Mouse (Mus musculus) liver, adult 2 months (tissue): ENCODE measurements around the gene Sds. TPM values are rescaled to one million over a fixed set of nuclear protein-coding genes. Genes with fewer than 3 reads are reported as not detected.

Experiments used
- DNase-seq: peaks from one replicate; pipeline ENCODE4 v3.0.0-alpha.2; 2011; ENCODE audit warnings: low read depth, low spot score; ENCODE audit errors: extremely low read depth
- H3K27ac ChIP-seq: fragments of 200-500 bp; replicated peaks from 2 replicates; pipeline ENCODE4 v1.5.1; 2012; ENCODE audit warnings: low read depth, mild to moderate bottlenecking, control low read depth, inconsistent platforms, low read length; ENCODE audit not compliant: insufficient read depth
- H3K27me3 ChIP-seq: fragments of 200-500 bp; 2 replicates; pipeline ENCODE4 v1.6.1; 2012; ENCODE audit warnings: mild to moderate bottlenecking, moderate library complexity, low read length, inconsistent platforms; ENCODE audit not compliant: control insufficient read depth, insufficient read depth
- H3K36me3 ChIP-seq: fragments of 200-500 bp; 2 replicates; pipeline ENCODE4 v1.6.1; 2012; ENCODE audit warnings: low read length, inconsistent platforms; ENCODE audit not compliant: control insufficient read depth, insufficient read depth
- H3K4me1 ChIP-seq: fragments of 200-500 bp; 2 replicates; pipeline ENCODE4 v1.6.1; 2011; ENCODE audit warnings: low read length; ENCODE audit not compliant: control insufficient read depth, insufficient read depth
- H3K4me3 ChIP-seq: fragments of 200-500 bp; 2 replicates; pipeline ENCODE4 v1.5.1; 2011; ENCODE audit warnings: low read depth, mild to moderate bottlenecking, control low read depth, low read length, moderate library complexity; ENCODE audit not compliant: insufficient read depth
- H3K79me2 ChIP-seq: fragments of 200-500 bp; 2 replicates; pipeline ENCODE4 v1.6.1; 2012; ENCODE audit warnings: inconsistent platforms, mild to moderate bottlenecking, low read length, moderate library complexity; ENCODE audit not compliant: control insufficient read depth, insufficient read depth
- H3K9ac ChIP-seq: fragments of 200-500 bp; 2 replicates; pipeline ENCODE4 v1.6.1; 2012; ENCODE audit warnings: low read depth, mild to moderate bottlenecking, control low read depth, inconsistent platforms, low read length
- CTCF ChIP-seq: fragments of 200-500 bp; IDR thresholded peaks from 2 replicates; pipeline ENCODE4 v1.5.1; 2011; ENCODE audit warnings: low read depth, low read length, control low read depth
- POLR2A ChIP-seq: fragments of 200-500 bp; IDR thresholded peaks from 2 replicates; pipeline ENCODE4 v1.6.1; 2011; ENCODE audit warnings: low read length, control low read depth; ENCODE audit not compliant: insufficient read depth; ENCODE audit errors: extremely low read depth
- WGBS: fragments of 180-500 bp; shearing (Covaris S2); methylation state at CpG from one replicate; pipeline ENCODE4 v1.1.7; 2018; 5-methylcytosine and 5-hydroxymethylcytosine counted together
- polyA plus RNA-seq: library from polyadenylated mRNA; depleted of rRNA; stranded (reverse); fragments of >200 nt; gene quantifications from 2 replicates; pipeline ENCODE4 v1.2.3, GENCODE M21; 2012
- total RNA-seq: library from RNA; depleted of rRNA; stranded (reverse); fragments of >200 nt; gene quantifications from 2 replicates; pipeline ENCODE4 v1.2.3, GENCODE M21; 2014

Gene Sds
- total and polyA plus RNA-seq, 2 experiments, result 410 to 648 TPM

DNA sequence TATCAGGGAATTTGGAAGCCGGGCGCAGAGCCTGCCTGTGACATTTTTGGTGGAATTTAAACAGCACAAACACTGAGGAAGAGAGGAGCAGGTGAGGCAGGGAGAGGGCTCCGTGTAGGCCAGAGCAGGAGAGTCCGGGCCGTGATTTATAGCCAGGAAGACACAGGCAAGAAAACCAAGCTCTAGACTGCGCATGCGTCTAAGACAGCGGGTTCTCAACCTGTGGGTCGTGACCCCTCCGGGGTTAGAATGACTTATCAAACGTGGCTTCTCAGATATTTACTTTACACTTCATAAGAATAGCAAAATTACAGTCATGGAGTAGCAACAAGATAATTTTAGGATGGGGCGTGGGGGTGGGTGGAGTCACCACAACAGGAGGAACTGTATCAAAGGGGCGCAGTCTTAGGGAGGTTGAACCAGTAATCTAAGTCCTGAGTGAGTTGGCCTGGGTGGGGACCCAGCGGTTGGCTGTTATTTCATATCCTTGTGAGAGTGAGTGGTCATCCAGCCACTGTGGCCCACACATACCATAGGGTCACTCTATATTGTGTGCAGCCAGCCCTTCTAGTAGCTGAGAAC lies 21.5 kb upstream of the Sds start:
- Histone ChIP-seq H3K9ac (no peak overlapping the region), H3K27me3 (no peaks in the 10 kb centered on the region), H3K36me3 (no peaks in the 10 kb centered on the region), H3K27ac (no peak overlapping the region), H3K79me2 (no peaks in the 10 kb centered on the region), H3K4me3 (no peak overlapping the region), H3K4me1 (no peaks in the 10 kb centered on the region)
- no peak for DNase-seq
- TF ChIP-seq CTCF (no peak), POLR2A (no peak)
- 62% methylated on average over 14 of the region's 14 CpGs for WGBS

DNA sequence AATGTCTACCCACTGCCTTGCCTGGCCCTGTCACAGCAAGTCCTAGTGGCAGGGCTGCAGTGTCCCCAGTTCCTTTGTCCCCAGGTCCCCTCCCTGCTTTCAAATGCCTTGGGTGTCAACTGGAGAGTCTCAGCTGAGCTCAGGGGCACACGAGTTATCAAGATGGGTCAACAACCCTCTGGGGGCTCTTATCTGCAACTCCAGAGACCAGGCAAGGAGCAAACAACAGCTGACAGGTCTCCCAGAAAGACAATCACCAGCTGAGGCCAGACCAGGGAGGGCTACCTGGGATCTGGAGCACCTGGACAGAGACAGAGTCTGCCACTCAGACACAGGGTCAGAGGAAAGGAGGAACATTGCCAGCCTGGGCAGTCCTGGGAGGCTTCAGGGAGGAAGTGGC lies 20.1 kb upstream of the Sds start:
- DNase-seq, result no peak
- Histone ChIP-seq H3K27ac (no peak overlapping the region), H3K4me3 (no peak overlapping the region), H3K4me1 (no peaks in the 10 kb centered on the region), H3K9ac (no peak overlapping the region), H3K79me2 (no peaks in the 10 kb centered on the region), H3K36me3 (no peaks in the 10 kb centered on the region), H3K27me3 (no peaks in the 10 kb centered on the region)
- WGBS, result 27% methylated on average over 1 of the region's 1 CpGs
- TF ChIP-seq CTCF, result no peak
- TF ChIP-seq POLR2A, result no peak

DNA sequence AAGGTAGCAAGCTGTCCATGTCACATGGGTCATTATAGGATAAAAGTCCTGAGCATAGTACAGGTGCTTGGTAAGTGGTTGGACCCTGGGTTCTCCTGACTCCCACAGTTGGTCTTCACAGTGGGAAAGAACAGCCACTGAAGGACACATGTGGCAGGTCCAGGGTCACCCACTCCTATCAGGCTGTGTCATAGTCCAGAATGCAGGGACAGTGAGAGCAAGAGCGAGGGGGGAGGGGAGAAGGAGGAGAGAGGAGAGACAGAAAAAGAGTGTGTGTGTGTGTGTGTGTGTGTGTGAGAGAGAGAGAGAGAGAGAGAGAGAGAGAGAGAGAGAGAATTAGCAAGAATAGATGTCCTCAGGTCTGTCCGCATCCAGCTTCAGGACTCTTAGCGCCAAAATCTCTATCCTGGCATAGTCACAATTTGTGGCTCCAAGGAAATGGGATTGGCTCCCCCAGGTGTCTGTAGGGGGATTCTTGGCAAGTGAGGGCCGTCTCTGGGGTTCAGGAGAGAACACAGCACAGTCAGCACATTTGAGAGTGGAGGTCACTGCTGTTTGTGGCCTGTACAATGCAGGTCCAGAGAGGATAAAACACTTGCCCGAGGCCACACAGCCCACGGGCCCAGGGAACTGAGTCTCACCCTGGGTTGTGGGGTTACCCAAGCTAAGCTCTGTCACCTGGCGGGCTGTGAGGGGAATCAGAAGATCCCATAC lies 19.3 kb upstream of the Sds start:
- WGBS, result 57% methylated on average over 7 of the region's 7 CpGs
- H3K27ac ChIP-seq, result no peak overlapping the region
- DNase-seq, result no peak
- no peaks in the 10 kb centered on the region for H3K4me1 ChIP-seq
- no peaks in the 10 kb centered on the region for H3K79me2 ChIP-seq
- no peak overlapping the region for H3K9ac ChIP-seq
- no peak for TF ChIP-seq CTCF
- TF ChIP-seq POLR2A, result no peak
- no peaks in the 10 kb centered on the region for H3K27me3 ChIP-seq
- no peaks in the 10 kb centered on the region for H3K36me3 ChIP-seq
- H3K4me3 ChIP-seq, result no peak overlapping the region

DNA sequence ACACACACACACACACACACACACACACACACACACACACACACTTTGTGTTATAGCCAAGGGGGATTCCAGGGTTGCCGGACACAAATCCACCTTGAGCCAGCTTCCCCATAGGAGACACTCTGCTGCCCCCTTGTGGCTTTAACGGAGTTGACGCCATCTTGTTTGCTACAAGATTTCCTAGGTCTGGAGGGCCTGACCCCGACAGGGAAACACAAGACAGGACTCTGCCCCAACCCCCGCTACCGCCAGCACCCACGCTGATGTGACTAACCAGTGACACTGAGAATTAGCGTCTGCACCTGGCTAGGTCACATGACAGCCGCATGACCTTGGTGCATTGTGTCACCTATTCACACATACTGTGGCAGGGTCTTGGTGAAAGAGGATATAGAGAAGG lies 18.7 kb upstream of the Sds start:
- H3K79me2 ChIP-seq, result no peaks in the 10 kb centered on the region
- no peak overlapping the region for H3K4me3 ChIP-seq
- TF ChIP-seq POLR2A (no peak), CTCF (peak; percentile 69)
- no peaks in the 10 kb centered on the region for H3K27me3 ChIP-seq
- H3K4me1 ChIP-seq, result no peaks in the 10 kb centered on the region
- no peak for DNase-seq
- 13% methylated on average over 9 of the region's 9 CpGs for WGBS
- H3K9ac ChIP-seq, result no peak overlapping the region
- H3K36me3 ChIP-seq, result no peaks in the 10 kb centered on the region
- H3K27ac ChIP-seq, result no peak overlapping the region

DNA sequence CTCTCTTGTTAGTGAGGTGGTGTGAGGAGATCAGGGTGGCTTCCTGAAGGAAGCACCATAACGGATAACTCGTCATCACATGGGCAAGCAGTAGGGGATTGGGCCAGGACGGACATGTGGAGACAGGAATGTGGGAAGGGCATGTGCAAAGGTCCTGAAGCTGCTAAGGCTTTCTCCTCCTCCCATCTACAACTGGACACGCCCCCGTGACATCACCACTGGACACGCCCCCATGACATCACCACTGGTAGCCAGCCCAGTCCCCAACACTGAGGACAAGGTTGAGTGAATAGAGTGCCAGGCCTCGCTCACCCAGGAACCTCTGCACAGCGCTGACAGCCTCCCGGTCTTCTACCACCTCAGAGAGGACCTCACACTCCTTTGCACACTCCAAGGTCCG lies 17.2 kb upstream of the Sds start:
- Histone ChIP-seq H3K27ac (no peak overlapping the region), H3K27me3 (no peaks in the 10 kb centered on the region), H3K36me3 (no peaks in the 10 kb centered on the region), H3K4me3 (no peak overlapping the region), H3K4me1 (no peaks in the 10 kb centered on the region), H3K9ac (no peak overlapping the region), H3K79me2 (no peaks in the 10 kb centered on the region)
- 77% methylated on average over 10 of the region's 10 CpGs for WGBS
- TF ChIP-seq POLR2A, result no peak
- no peak for TF ChIP-seq CTCF
- no peak for DNase-seq

DNA sequence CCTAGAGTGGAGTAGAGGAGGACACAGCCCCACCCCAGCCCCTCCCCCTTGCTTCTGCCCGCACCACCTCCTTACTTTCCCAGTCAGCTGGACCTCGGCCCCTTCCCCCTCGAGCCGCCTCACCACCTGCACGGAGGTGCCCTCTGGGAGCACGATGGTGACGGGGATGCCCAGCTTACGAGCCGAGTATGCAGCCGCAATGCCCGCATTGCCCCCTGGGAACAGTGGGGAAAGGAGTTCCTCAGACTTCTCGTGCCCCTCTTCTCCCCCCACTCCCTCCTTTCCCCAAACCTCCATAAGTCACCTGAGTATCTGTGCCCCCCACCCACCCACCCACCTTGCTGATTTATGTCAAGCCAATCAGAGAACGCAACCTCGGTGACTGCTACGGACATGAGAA lies 14.4 kb upstream of the Sds start:
- H3K4me3 ChIP-seq, result no peak overlapping the region
- H3K9ac ChIP-seq, result no peak overlapping the region
- H3K27me3 ChIP-seq, result no peaks in the 10 kb centered on the region
- H3K36me3 ChIP-seq, result no peaks in the 10 kb centered on the region
- 81% methylated on average over 15 of the region's 15 CpGs for WGBS
- TF ChIP-seq POLR2A (no peak), CTCF (no peak)
- no peak for DNase-seq
- no peaks in the 10 kb centered on the region for H3K79me2 ChIP-seq
- no peaks in the 10 kb centered on the region for H3K4me1 ChIP-seq
- H3K27ac ChIP-seq, result no peak overlapping the region
